Mouse (Mus musculus) olfactory bulb, adult 2 months (tissue): ENCODE measurements around the gene Fam3c. TPM values are rescaled to one million over a fixed set of nuclear protein-coding genes. Genes with fewer than 3 reads are reported as not detected.

Source experiments
- H3K27ac ChIP-seq: fragments of 200-500 bp; 2 replicates; pipeline ENCODE4 v1.5.1; 2012; ENCODE audit warnings: low read depth, low read length; ENCODE audit not compliant: insufficient read depth
- H3K4me1 ChIP-seq: fragments of 200-500 bp; 2 replicates; pipeline ENCODE4 v1.6.1; 2012; ENCODE audit warnings: low read length; ENCODE audit not compliant: control insufficient read depth, insufficient read depth
- H3K4me3 ChIP-seq: fragments of 200-500 bp; 2 replicates; pipeline ENCODE4 v1.5.1; 2012; ENCODE audit warnings: mild to moderate bottlenecking, low read depth, low read length, moderate library complexity; ENCODE audit not compliant: insufficient read depth
- CTCF ChIP-seq: fragments of 200-500 bp; IDR thresholded peaks from 2 replicates; pipeline ENCODE4 v1.5.1; 2012; ENCODE audit warnings: low read depth, mild to moderate bottlenecking, low read length, moderate library complexity; ENCODE audit not compliant: insufficient read depth
- POLR2A ChIP-seq: fragments of 200-500 bp; IDR thresholded peaks from 2 replicates; pipeline ENCODE4 v1.6.1; 2012; ENCODE audit warnings: mild to moderate bottlenecking, low read depth, low read length, moderate library complexity; ENCODE audit not compliant: insufficient read depth
- WGBS: fragments of 180-500 bp; shearing (Covaris S2); methylation state at CpG from one replicate; pipeline ENCODE4 v1.1.7; 2018; 5-methylcytosine and 5-hydroxymethylcytosine counted together
- polyA plus RNA-seq: library from polyadenylated mRNA; stranded (reverse); fragments of >200 nt; gene quantifications from 2 replicates; pipeline ENCODE4 v1.2.4, GENCODE M21; 2012; ENCODE audit warnings: low replicate concordance; ENCODE audit not compliant: missing spikeins, insufficient read depth, insufficient read length

Fam3c gene
- polyA plus RNA-seq, 1 experiment, result not detected

DNA sequence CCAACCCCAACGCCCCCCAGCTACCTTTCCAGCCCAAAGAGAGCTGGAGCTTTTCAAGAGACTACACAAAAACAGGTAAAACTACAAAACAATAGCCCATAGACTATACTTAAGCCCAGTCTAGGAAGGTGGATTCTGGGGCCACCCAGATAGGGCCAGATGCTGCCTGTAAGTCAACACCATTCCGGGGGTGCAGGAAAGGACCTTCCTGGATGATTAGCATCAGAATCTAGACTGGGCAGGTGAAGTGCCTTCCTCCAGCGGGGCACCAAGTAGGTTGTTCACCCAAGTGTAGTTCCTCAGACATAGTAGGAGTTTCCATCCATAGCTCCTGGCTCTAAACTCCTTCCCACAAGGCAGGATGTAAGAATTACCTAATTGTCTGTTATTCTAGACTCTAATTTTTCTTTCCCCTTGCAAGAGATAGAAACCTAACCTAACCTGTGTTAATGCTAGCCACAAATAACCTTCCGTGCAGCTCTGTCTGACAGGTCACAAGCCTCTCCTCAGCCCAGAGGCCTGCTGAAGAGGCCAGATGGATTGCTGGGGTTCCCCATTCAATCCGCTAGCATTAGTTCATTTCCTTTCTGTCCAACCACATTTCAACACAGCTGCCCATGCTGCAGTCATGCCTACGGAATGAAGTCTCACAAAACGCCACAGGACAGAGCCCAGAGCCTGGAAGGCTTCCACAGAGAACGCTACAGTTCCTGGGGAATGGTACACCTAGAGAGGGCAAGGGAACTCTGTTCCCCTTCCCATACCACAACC, 8.7 kb downstream of the Fam3c start:
- Histone ChIP-seq H3K27ac (no peak overlapping the region), H3K4me1 (peaks cover 5% of the 10 kb centered on the region; the same call in 1 of the 2 replicates), H3K4me3 (no peak overlapping the region)
- 88% methylated on average over 8 of the region's 8 CpGs for WGBS
- TF ChIP-seq CTCF (no peak), POLR2A (no peak)

DNA sequence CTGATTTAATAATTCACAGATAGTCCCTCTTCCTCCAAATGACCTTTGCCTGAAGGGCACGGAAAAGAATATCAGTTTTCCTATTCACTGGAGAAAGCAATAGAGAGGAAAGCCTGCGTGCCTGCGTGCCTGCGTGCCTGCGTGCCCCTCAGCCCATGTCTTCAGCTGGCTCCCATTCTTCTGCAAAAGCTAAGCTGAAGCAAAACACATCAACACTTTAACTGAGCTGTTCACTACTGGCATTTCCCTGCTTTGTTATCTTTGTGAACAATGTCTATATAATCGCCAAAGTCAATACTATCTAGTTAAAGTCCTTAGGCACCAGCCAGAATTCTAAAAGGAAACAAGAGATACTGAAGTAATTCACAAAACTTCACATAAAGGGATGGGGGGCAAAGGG, 11.6 kb downstream of the Fam3c start:
- 68% methylated on average over 6 of the region's 6 CpGs for WGBS
- 0 out of 2 replicates have a peak, but pooled peaks cover 3% of the 10 kb centered on the region for H3K4me1 ChIP-seq
- no peak for TF ChIP-seq CTCF
- TF ChIP-seq POLR2A, result no peak
- no peak overlapping the region for H3K4me3 ChIP-seq
- no peak overlapping the region for H3K27ac ChIP-seq

DNA sequence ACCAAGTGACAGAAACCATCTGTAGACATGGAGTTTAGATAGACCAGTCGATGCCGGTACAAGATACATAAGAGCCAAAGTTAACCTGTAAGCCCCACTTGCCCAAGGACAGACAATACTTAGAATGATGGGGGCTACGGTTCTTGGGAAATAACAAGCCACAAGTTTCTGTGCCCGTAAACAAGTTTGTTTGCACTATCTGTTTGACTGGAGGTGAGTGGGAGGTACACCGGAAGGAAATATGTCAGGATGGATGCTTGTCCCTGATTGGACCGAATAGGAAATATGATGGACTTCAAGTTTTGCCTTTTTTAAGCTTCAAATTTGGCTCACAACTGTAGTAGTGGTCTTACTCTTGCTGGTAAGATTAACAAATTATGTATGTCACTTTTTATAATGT, 12.3 kb downstream of the Fam3c start:
- WGBS, result 96% methylated on average over 6 of the region's 6 CpGs
- Histone ChIP-seq H3K4me1 (0 out of 2 replicates have a peak, but pooled peaks cover 3% of the 10 kb centered on the region), H3K27ac (no peak overlapping the region), H3K4me3 (no peak overlapping the region)
- TF ChIP-seq CTCF (no peak), POLR2A (no peak)

DNA sequence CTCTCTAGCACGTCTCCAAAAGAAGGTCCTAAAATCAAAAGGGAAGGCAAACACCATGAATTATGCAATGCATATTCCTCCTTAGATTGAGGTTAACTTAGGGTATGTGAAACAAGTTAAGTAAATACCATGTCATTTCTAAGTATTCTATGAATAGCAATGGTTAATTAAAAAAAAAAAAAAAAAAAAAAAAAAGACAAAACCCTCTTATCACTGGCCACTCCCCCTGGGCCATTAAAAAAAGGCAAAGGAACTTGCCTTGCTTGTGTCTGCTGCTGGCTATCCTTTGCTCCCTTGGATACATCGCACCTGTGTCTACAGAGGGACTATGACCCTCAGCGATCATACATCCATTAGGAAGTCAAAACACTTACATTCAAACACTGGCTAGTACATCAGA, 12.8 kb downstream of the Fam3c start:
- TF ChIP-seq POLR2A (no peak), CTCF (no peak)
- H3K4me3 ChIP-seq, result no peak overlapping the region
- 0 out of 2 replicates have a peak, but pooled peaks cover 3% of the 10 kb centered on the region for H3K4me1 ChIP-seq
- no peak overlapping the region for H3K27ac ChIP-seq
- WGBS, result 91% methylated on average over 3 of the region's 3 CpGs

DNA sequence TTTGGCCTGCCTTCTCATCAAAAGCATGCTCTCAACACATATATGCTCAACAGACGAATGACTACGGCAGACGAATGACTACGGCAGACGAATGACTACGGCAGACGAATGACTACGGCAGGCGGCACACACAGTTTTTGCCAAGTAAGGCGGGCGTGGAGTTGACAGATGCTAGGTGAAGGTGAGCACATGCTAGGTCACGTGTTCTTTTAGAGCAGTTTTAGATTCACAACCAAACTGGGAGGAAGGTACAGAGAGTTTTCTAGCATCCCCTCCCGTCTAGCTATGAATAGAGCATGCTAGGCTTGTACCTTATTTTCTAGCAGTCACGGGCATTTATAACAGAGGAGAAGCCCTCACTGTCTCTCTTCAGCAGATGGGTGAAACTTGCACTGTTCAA, 15.3 kb downstream of the Fam3c start:
- H3K4me3 ChIP-seq, result no peak overlapping the region
- 94% methylated on average over 14 of the region's 14 CpGs for WGBS
- no peak for TF ChIP-seq POLR2A
- TF ChIP-seq CTCF, result no peak
- no peak overlapping the region for H3K27ac ChIP-seq
- H3K4me1 ChIP-seq, result no peaks in the 10 kb centered on the region

DNA sequence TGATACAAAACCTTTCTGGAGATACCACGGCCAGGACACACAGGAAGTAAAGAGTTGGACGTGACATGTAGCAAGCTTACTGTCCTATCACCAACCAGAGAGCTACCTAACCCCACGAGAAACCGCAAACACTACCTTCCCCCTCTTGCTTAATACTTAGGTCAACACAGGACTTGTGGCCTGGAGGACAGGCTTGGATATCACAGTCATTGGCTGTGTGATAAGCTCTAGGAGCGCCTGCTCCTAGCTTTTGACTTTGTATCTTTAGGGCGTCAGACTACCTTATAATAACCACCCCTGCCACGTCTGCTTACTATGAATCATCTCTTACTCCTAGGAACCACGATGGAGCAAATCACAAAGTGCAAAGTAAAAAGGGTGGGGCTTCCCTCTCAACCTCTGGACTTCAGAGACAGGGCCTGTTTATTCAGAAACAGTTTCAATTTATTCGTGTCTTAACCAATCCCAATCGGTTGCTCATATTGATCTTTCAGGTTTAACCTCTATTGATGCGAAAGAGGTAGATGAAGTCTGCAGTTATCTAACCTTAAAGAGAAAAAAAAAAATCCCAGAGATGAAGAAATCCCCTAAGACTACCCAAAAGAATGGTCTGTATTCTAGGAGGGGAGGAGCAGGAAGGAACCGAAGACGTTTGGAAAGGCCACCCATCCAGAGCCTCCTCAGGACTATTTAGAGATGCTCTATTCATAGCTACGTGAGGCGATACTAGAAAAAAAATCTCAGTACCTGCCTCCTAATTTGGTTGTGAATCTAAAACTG, 16.1 kb downstream of the Fam3c start:
- 88% methylated on average over 15 of the region's 15 CpGs for WGBS
- Histone ChIP-seq H3K4me3 (no peak overlapping the region), H3K4me1 (no peaks in the 10 kb centered on the region), H3K27ac (no peak overlapping the region)
- TF ChIP-seq CTCF (no peak), POLR2A (no peak)

DNA sequence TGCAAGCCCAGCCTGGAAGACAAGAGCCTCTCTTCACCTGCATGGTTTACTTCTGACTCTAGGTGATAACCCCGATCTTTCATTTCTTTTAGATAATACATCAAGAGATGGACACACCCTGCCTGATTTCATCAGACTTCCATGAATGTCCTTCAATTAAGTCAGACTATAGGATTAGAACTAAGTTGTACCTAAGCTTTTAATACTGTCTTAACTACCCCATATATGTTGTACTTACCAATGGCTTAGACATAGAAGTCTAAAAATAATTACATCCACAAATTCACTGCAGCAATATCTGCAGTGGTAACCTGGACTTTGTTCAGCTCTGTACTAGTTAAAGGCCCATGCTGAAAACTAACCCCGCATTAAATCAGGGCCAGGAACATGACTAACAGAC, 23.5 kb downstream of the Fam3c start:
- no peak overlapping the region for H3K4me3 ChIP-seq
- WGBS, result 95% methylated on average over 2 of the region's 2 CpGs
- H3K4me1 ChIP-seq, result no peaks in the 10 kb centered on the region
- H3K27ac ChIP-seq, result no peak overlapping the region
- TF ChIP-seq POLR2A (no peak), CTCF (no peak)

DNA sequence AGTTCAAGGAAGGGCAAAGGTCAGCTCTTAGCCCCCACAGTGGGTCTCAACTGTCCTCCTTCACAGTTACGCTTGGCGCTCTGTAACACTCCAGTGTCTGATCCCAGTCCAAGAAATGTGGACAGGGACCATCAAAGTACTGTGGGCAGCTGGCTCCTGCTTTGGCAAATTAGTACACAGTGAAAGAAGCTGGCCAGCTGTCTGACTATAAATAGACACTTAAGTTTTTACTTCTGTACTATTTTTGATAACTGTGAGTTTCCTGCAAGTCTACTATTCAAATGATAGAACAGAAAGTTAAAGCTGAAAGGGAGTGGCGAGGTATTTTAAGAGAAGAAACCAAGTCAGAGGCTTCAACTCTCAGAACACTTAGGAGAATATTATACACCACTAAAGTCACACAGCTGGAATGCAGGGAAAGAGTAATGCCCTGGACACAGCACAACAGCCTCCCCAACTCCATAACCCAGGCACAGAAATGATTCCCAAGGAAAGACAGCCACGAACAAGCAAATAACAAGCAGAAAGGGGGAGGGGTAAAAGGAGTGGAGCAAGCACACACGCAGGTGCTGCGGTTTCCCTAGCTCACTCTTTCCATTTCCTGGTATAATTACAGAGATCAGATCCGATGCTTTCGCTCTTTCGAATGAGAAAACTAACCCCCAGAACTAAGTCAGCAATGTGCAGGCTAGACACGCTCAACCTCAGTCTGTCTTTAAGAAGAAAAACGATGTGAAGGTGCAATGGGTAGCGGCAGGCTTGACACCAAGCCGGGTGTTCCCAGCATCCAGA, 25.7 kb downstream of the Fam3c start:
- no peak for TF ChIP-seq CTCF
- TF ChIP-seq POLR2A, result no peak
- Histone ChIP-seq H3K27ac (no peak overlapping the region), H3K4me1 (peaks cover 2% of the 10 kb centered on the region; the same call in 1 of the 2 replicates), H3K4me3 (no peak overlapping the region)
- 77% methylated on average over 13 of the region's 13 CpGs for WGBS
